Mouse (Mus musculus) thymus, adult 18-20 months (tissue): ENCODE results near the gene Syde2.
A peak's percentile ranks its signal among the peaks of the same experiment; 100 is the strongest.

Experiments used
- DNase-seq, 2 experiments: peaks; one replicate each; pipeline ENCODE4 v3.0.0; 2022; ENCODE audit warnings: mixed read lengths in 2 of 2

Gene Syde2

DNA sequence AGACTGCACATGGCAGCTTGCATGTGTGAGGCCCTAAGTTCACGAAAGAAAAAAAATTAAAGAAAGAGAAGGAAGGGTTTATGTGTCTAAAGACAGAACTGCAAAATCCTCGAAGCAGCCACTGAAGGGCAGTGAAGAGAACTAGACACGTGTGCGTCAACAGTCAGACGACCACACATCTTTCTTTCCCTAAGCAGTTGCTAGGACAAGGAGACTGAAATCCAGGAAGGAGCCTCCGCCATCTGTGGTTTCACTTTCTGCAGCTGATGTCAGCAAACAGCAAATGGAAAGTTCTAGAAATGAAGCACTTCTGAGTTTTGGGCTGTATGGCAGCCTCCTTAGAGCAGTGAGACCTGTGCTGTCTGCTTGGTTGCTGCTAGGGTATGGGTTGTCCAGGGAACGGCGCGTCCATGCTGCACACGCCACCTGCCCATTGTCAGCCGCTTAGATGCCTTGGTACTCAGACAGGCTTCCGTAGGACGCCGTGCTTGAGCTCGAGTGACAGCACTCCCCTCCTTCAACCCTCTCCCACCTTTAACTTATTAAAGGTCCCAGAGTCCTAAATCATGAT is 71.8 kb downstream of the Syde2 start:
- DNase-seq: no peak

DNA sequence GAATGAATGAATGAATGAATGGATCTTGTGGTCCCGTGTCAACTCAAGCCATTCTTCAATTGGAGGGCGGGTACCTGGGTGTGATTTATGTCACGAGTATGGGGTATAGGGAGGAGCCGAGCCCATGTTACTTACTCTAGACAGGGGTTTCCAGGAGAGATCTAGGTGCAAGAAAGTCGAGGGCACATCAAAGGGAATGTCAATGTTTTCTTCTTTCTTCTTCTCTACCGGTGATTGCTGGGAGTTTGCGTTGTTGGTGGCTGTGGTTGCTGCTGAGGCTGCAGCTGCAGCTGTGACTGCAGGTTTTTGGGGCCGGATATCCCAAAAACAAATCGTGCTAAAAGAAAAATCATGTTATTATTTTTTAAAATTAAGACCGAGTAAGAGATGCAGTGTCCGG is 75.5 kb downstream of the Syde2 start:
- peak in 1 of 2 experiments; percentile 55 for DNase-seq

DNA sequence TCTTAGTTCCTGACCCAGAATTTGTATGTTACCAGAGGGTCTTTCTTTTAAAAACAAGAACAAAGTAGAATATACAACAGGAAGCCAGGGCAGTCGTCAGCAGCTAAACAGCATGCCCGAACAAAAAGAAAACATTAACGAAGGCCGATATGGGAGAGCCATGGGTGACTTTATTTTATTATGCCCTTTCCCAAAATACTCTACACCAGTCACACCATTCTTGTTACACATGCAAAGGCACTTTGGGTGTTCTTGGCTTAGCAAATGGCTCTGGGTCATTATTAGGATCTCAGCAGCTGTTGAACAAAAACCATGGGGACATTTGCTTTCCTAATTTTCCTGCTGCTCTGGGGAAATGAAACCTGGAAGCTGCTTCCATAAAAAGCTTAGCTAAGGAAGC is 81.6 kb downstream of the Syde2 start:
- no peak for DNase-seq
